Mouse (Mus musculus) mouse embryonic stem cell (cell line): Measurements from ENCODE around the gene Gnat1.

Experiments used
- in situ Hi-C, 2 experiments: fragments of 300-500 bp; cut with MboI; formaldehyde crosslinking; loops; 1 replicate in 1 of 2; 3 replicates in 1 of 2; pipeline ENCODE4 v1.14.3; 2019 to 2020; ENCODE audit warnings: low sequenced_read_pairs in 2 of 2, low pct_unique_long_range_greater_than_20kb in 1 of 2, mixed read lengths in 1 of 2; ENCODE audit not compliant: unreplicated experiment in 1 of 2

Gnat1 gene

DNA sequence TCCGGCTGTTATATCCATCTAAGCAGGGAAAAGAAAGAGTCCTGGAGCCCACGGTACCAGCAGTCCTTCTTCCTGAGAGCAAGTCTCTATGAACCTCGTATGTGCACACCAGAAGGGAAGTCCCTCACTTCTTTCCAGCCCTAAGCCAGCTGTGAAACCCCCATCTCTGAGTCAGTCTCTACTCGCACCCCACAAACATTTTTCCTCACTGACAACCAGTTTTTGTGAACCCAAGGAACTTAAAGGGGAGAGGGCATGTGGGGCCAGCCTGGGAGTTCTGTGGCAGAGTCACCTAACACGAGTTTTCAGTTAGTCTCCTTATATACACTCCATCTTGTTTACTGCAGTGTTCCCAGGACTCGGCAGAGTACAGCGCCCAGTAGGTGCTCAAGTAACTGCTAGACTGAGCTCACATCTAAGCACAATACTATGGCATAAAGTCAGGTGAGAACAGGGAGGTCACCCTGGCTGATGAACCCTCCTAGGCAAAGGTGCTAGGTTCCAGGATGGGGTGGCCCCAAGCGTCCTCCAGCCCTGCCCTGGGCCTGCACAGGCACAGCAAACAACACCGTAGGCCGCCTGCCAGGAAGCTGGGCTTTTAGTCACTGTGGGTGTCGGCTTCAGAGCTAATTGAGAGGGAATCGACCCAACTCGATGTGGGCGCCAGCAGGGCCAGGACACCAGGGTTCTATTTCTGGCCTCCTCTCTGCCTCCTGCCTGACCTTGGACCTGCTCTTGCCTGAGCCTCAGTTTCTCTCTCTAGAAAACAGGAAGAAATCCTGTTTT, 24.0 kb upstream of the Gnat1 start:
- in situ Hi-C loops: no loop called here

DNA sequence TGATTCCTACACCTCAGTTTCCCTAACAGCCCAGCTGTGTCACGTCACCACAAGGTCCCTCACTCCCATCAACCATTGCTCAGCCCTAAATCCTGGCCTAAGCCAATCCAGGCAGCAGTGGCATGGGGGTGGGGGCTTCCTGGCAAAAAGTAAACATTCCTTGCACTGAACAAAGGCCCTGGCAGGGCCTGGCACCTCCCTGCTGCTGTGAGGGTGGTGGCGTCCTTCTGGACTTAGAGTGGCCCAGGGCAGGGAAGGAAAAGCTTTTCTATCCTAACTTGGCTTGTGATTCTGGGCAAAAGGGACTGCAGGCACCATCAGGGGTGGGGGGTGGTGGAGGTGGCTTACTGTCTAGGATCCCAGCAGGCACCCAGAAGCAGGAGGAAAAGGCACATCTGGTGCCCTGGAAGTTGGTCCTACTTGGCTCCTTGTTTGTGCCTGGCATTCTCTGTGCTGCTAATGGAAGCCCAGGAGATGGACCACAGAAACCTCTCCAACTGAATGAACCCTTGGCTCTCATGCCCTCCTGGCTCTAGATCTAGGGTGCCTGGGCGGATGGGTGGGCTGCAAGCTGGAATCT, 23.2 kb upstream of the Gnat1 start:
- in situ Hi-C loops: no loop called here

DNA sequence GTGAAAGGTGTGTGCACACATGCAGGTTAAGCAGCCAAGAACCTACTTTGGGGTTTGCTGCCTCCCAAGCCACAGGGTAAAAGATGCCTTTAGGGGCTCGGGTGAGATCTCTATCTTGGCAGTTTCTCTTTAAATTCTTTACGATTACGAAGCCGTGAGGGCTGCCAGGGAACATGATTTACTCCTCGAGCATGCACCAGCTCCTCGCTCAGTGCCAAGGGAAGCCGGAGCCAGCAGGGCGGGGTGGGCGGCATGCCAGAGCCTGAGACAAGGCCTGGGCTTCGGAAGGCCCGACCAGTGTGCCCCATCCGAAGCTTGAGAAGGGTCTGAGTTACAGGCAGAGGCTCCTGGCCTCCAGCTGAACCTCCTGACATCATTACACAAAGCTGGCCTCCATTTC, 22.1 kb upstream of the Gnat1 start:
- in situ Hi-C loops: no loop called here

DNA sequence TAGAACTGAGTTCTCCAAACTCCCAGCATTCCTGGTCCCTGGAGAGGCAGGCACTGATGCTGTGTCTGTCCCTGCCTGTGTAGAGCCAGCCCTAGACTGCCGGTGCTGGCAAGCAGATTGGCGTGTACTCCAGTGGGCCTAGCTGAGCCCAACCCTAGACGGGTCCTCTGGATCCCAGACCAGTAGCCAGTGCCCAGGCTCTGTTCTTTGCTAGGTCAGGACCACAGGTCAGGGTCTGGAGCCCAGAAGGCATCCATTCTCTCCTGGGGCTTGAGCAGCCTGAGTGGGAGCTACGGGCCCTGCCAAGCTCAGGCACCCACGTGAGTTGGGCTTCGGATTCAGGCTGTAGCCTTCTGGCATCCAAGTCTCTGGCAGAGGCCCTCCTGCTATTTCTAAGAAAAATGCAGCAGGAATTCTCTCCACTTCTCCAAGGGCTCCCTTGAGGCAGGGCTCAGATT, 20.6 kb upstream of the Gnat1 start:
- in situ Hi-C loops: no loop called here

DNA sequence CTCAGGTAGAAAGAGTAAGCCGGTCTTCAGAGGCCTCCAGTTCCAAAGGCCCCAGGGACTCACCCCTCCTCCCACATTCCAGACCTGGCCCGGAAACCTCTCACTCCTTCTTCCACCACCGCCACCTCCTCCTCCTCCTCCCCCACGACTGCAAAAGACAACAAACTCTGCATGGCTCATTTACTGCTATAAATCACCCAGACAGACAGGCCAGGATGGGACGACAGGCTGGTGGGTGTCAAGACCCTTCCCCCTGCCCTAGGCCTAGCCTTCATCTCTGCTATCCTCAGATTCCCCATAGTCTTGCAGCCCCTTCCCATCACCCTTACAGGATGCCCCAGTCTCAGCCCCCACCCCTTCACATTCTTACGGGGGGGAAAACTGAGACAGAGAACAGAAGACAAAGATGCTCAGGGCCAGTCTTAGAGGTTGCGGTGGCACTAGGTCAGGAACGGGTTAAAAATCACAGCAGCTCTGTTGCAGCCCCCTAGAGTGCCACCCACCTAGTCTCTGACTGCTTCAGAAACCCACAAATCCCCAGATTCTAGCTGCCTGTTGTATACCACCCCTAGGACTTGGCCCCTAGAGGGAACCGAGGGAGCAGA, 20.0 kb upstream of the Gnat1 start:
- in situ Hi-C loops: no loop called here

DNA sequence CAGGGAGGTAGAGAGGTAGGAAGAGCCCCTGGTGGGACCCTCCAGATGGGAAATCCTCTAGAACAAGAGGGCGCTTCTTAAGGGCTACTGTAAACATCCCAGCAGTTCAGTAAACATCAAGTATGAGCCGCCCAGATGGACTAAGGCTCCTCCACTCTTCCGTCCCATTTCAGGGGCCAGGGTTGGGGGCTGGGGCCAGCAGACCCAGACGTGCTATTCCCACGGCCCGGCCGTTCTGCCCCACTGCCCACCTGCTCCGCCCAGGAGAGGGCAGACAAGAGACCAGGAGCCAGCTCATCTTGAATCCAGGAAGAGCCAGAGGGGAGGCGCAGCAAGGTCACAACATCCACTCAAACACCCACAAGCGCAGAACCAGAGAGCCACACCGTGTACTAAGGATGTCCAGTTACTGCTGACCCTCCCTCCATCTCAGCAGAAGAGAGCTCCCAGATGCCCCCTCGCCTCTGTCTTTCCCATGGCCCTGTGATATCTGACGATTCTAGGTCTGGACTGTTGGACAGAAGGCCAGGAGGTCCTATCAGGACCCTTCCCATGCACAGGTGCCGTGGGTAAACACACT, 19.2 kb upstream of the Gnat1 start:
- in situ Hi-C loops: no loop called here

DNA sequence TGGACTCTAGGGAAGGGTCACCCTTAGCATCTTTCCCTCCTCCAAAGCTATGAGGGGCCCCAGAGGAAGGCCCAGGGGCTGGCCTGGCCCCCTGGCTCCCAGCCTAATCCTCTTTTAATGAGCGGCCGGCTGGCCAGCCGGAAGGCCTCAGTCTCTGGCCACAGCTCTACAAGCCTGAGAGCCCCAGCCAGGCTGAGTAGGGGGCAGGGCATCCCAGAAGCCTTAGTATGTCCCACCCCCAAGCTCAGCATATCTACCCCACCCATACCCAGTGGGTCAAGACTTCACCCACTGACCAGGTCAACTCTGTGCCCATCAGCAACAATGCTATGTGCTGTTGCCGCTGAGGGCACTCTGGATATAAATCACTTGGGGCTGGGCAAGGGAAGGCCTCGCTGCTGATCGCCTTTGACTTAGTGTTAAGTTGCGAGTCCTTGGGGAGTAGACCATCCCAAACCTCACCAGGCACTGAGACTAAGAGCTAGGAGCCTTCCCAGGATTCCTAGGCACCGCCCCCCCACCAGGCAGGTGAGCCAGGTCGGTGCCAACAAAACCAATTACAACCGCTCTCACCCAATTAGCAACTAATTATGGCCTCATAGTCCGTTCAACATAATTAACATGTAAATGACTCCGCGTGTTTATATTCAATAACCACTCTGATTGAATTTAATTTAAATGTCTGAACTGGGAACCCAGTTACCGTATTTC, 18.5 kb upstream of the Gnat1 start:
- in situ Hi-C loops: no loop called here

DNA sequence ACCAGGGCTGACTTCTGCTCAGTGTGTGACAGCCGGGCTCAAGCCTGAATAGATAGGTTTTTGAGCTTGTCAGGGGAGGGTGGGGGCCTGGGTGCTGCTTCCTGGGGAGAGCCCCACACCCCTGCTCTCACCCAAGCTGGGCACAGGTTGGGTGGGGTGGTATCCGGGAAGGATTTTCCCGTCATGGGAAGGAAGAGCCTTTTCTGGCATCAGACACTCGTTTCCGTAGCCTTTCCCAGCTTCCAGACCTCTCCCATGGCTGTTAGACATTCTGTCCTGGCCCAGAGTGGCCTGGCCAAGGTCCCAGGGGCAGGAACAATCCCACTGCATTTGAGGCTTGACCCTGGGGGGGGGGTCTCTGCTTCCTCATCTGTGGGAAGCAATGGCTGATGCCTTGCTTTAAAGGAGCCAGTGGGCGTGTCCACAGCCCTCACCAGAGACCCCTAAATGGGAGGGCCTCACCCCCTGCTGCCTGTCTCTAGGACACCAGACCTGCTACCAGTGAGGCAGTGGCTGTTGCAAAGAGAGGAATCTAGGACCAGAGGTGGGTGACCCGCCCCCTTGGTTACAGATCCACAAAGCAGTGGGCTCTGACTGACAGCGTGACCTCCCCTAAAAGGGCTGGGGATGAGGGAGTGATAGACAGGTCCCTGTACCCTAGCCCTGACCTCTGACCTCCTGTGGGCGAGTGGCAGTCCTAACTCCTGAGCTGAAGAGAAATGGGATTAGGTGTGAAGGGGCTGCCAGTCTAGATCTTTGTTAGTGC, 17.5 kb upstream of the Gnat1 start:
- in situ Hi-C loops: no loop called here

DNA sequence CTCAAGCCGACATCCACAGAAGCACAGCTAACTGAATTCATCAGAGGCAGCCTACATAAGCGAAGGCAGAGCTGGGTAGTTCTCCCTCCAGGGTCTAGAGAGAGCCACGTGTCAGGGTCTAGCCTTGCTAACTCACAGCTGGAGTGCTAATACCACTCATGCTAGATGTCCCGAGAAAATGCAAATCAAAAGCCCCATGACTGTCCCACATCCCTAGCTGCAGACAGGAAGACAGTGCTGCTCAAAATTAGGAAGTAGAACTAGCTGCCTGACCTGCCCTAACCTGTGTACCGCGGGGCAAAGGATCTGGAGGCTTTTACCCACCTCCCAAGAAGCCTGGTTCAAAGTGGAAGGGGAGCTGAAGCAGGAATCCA, 16.6 kb upstream of the Gnat1 start:
- in situ Hi-C loops: no loop called here

DNA sequence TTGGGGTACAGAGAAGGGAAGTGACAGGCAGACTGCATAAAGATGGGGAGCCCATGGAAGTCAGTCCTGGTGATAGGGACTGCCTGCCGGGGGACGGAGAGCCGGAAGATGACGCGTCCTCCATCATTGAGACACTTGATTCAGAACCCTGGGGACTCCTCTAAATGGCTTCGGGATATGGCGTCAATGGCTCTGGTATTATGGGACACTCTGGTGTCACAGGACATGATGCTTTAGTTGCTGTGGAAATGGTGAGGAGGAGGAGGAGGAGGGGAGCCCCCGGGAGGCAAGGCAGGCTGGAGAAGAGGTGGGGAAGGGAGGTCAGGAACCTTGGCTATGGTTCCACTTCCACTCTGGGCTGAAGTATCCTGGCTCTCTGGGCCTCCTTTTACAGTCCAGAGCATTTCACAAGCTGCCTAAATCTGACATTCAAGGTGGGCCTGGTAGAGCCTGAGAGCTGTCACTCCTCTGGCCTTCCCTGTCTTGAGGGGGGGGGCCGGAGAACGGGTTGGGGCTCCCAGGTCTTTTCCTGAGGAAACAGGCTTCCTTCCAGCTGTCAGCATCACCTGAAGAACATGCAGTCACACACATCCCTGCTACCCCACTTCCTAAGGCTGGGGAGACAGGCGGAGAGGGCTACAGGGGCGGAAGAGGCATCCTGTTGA, 16.1 kb upstream of the Gnat1 start:
- in situ Hi-C loops: no loop called here

DNA sequence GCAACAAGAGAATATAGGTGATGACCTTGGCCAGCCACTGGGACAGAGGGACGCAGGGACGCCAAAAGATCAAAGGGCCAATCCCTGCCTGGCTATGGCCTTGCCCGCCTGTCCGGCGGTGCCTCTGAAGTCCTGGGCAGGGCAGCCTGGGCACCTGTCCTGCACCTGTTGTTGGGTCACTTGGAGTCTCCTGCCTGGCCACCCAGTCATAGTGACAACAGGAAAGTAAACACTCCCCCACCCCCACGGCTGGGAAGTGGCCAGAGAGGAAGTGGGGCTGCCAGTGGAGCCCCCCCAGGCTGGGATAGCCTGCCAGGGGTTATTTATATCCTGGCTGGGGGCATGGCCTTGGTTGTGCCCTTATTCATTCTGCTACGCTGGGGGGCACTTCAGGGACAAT, 15.1 kb upstream of the Gnat1 start:
- in situ Hi-C loops: no loop called here

DNA sequence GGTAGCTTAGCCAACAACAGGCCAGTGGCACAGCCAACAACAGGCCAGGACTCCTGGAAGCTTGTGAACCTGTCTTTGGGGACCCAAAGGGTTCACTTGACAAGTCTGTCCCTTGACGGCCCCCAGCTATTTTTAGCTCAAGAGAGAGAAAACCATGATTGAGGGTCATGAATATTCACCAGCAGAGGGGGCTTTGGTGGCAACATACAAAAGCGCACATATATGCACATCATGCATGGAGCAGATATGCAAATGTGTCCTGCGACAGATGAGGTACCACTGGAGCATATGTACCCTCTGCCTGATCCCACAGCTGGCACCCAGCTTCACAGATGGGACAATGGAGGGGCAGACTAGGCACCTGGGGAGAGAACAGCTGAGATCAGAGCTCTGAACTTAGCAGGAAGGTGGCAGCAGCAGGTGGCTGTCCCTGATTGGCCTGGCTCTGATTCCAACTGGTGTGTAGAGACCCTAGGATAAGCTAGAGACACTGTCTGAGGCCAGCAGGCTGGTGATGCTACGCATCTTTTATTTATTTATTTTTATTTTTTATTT, 14.0 kb upstream of the Gnat1 start:
- in situ Hi-C loops: no loop called here

DNA sequence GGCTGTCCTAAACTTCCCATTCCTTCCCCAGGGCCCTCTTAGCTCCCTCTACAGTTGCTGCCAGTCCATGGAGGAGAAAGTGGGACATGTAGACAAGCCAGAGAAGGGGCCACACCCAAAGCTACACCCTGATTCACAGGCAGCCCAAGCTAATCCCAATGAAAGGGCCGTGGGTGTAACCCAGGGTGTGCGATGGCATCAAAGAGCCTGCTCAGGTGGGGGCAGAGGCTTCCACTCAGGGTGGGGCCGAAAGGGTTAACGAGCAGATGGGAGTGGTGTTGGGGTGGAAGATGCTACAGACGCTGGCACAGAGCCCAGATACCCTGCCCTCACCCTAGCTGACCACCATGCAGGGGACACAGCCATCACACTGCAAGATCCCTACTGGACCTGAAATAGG, 13.3 kb upstream of the Gnat1 start:
- in situ Hi-C loops: no loop called here

DNA sequence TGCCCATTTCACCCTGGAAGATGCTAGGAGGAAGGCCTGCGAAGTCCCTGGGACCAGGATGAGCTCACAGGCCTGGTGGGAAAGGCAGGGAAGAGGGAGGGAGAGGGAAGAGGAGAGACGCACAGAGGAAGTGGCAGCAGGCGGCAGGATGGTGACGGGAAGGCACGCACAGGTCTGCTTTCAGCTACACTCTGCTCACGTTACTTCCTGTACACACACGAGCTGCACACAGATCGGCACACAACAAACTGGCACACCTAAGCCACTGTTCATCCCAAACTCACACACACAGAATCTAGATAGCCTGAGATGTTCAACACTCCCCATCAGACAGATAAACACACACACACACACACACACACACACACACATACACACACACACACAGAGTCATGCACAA, 10.9 kb upstream of the Gnat1 start:
- in situ Hi-C loops: no loop called here

DNA sequence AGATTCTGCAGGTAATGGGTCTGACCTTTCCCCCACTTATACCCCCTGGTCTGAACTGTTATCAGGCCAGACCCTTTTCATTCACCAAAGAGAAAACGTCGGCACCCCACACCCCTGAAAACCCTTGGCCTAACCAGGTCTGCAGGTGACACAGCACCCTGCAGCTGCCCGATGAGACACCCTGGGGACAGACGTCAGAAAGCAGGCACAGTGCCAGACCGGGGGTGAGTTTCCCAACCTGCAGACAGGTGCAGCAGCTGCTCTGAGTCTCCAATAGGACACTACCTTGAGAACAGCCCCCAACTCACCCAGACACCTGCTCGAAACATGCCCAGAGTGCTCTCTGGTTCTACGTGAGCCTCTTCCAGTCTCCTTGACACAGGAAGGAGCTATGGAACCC, 9.4 kb upstream of the Gnat1 start:
- in situ Hi-C loops: loop anchor here (5.0 kb wide), 1 partner anchor 48 kb away; no protein-coding TSS in a partner anchor

DNA sequence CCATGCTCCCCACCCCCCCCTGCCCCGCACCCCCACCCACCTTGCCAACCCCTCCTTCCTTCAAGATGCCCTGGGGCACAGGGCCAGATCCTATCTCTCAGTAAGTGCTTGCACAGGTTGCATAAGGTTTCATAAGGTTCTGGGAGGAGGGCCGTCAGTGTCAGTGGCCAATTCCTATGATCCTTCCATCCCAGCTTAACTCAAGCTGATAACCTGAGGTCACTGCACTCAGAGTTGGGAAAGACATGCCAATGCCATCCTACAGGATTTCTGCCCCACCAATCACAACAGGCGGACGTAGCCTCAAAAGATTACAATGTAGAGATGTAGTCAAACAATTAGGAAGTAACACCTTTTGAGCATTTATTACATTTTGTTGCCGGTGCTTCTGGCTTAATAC, 8.9 kb upstream of the Gnat1 start:
- in situ Hi-C loops: loop anchor here (5.0 kb wide), 1 partner anchor 49 kb away; no protein-coding TSS in a partner anchor

DNA sequence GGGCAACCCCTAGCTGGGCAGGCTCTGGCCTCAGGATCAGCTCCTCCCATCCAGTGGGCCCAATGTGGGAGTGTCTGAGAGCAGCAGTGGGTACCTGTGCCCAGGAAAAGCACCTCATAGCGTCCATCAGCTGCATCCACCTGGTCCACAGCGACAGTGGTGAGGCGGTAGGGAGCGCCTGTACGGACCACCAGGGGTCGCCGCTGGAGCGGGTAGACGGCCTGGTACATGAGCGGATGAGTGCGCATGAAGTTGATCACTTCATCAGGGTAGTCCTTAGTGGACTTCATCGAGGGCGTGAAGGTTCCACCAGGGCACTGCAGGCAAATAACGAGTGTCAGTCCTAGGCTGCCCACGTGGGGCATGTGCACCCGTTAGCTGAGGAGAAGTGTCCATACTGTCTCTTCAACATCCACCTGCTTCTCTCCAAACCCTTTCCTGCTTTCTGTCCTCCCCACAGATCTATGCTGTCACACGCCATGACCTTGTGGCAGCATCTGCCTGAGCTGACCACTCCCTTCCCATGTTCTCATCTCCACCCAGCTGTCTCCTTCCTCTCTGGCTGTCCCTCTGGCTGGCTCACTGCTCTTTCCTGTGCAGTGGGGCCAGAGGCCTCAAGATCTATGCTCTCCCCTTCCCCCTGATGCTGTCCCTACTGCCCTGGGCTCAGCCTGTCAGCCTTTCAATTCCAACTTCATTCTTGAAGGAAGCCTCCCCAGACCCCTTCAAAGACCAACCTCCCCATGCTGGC, 5.9 kb upstream of the Gnat1 start:
- in situ Hi-C loops: loop anchor here (5.0 kb wide), 1 partner anchor 52 kb away; no protein-coding TSS in a partner anchor
